Mouse (Mus musculus) testis, adult 10 weeks (tissue): ENCODE measurements around the gene Gm5938. TPM values are rescaled to one million over a fixed set of nuclear protein-coding genes. Genes with fewer than 3 reads are reported as not detected.

ENCODE experiments used
- polyA plus RNA-seq: library from polyadenylated mRNA; stranded (reverse); fragments of 350-450 nt; fragmentation: Illumina TruSeq; extraction: RNeasy Lipid Tissue Mini Kit (QIAGEN cat#74804); gene quantifications from one replicate; pipeline ENCODE4 v1.2.3, GENCODE M21; 2014; ENCODE audit warnings: low read depth, low replicate concordance

The Gm5938 gene
- polyA plus RNA-seq, result not detected

GRCm38 (mm10) chrX:78125167-78125566, at the start of gene Gm5938:
TSS of gene Gm5938 (plus strand) at chrX:78125467.

GRCm38 (mm10) chrX:78091274-78091673, 34.0 kb upstream of the Gm5938 start, which contains the start of gene Obp1a:
TSS of gene Obp1a (minus strand) at chrX:78091374.

Other genes starting within 250 kb of the Gm5938 start
- not detected for gene 5430402E10Rik, start 200.4 kb upstream of the Gm5938 start, polyA plus RNA-seq
- gene Obp1a, start 34.1 kb upstream of the Gm5938 start, polyA plus RNA-seq, result not detected
- not detected for gene Obp1b, start 61.3 kb downstream of the Gm5938 start, polyA plus RNA-seq
- 0.52 TPM for gene Gm14743, start 120.5 kb downstream of the Gm5938 start, polyA plus RNA-seq
- gene 4930480E11Rik, start 244.2 kb downstream of the Gm5938 start, polyA plus RNA-seq, result 29.8 TPM